Mouse (Mus musculus) embryonic facial prominence, embryonic 11.5 days (tissue): Measurements from ENCODE around the gene Gm12166. TPM values are rescaled to one million over a fixed set of nuclear protein-coding genes. Genes with fewer than 3 reads are reported as not detected.

Experiments
- microRNA-seq: library from miRNA; unstranded; fragments of <30 nt; microRNA quantifications from one replicate; pipeline ENCODE4, GENCODE M21; 2016; ENCODE audit warnings: borderline number of aligned reads
- polyA plus RNA-seq: library from polyadenylated mRNA; unstranded; fragments of >200 nt; fragmentation: Nextera tagmentation; extraction: Ambion mirVana; gene quantifications from 2 replicates; pipeline ENCODE4 v1.2.1, GENCODE M21; 2014

Gm12166 gene
- polyA plus RNA-seq, 1 experiment from 2014 or later: 2.8 TPM

Small RNA genes within 50 kb of the gene (microRNA-seq; reads per million reads assigned to microRNA genes)
- gene Mir8100: not detected

Other genes starting within 250 kb of the Gm12166 start
- 69.7 and 71.2 TPM in 2 replicates for gene Clint1, start 200.3 kb downstream of the Gm12166 start, polyA plus RNA-seq
- 8.0 and 8.6 TPM in 2 replicates for gene Lsm11, start 107.4 kb downstream of the Gm12166 start, polyA plus RNA-seq
- 13.8 and 14.8 TPM in 2 replicates for gene Thg1l, start 96.8 kb downstream of the Gm12166 start, polyA plus RNA-seq
- gene Sox30, start 72.0 kb downstream of the Gm12166 start, polyA plus RNA-seq: 0.22 and 0.25 TPM in 2 replicates
- gene Adam19, start 3.7 kb upstream of the Gm12166 start, polyA plus RNA-seq: 9.4 and 9.5 TPM in 2 replicates
- 0.36 and 0.86 TPM in 2 replicates for gene Nipal4, start 114.2 kb upstream of the Gm12166 start, polyA plus RNA-seq
- 0.24 and 0.26 TPM in 2 replicates for gene Fndc9, start 183.2 kb upstream of the Gm12166 start, polyA plus RNA-seq